Mouse (Mus musculus) kidney, postnatal 25 days (tissue): ENCODE data around the gene Pfkfb4.

Source experiments
- DNase-seq, 2 experiments: peaks; one replicate each; pipeline ENCODE4 v3.0.0; 2021; ENCODE audit warnings: mixed read lengths in 2 of 2

Pfkfb4 gene

GRCm38 (mm10) chr9:109038086-109038895 lies 46.7 kb downstream of the Pfkfb4 start, which contains the start of gene Shisa5:
TSS of gene Shisa5 (plus strand) at chr9:109038565.
- DNase-seq, result peak; percentile 87 to 92

DNA sequence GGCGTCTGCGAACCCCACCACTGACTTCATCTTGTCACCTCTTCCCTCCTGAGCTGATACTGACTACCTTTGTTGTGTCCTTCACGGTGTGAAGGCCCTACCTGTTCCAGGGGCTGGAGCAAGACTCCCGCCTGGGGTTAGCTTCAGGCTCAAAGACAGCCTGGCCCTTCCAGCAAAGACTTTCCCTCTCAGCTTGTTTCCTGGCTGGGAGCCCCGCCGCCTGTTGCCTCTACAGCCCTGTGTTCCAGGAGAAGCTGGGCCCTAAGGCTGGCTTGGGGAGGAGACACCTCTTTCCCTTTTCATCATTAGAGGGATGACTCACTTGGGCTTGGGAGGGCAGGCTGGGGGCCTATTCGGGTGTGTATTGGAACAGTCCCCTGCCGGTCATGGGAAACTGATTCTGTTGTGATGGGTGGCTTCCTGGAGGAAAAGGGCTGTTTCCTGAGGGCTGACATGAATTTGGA lies 47.4 kb downstream of the Pfkfb4 start:
- DNase-seq, result peak; percentile 68 to 87

- DNase-seq, result peak in 1 of 2 experiments; percentile 6
Observed at GRCm38 (mm10) chr9:109039681-109040080, 48.1 kb downstream of the Pfkfb4 start.

- peak; percentile 59 to 67 for DNase-seq
Observed at GRCm38 (mm10) chr9:109040216-109040615, 48.6 kb downstream of the Pfkfb4 start.

DNA sequence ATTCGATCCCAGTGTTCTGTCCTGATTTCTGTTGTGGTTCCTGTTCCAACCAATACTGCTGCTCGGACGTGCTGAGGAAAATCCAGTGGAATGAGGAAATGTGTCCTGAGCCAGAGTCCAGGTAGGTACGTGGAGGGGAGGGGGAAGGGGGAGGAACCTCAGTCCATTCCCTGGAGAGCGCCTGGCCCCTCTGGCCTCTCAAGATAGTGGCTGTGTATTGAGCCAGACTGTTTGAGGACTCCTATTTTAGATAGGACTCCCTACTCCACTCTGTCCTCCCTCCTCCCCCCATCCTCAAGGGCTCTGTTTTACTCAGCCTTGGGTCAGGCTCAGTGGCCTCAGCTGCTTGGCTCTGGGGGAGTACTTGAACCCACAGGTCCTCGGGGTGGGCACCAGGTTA lies 49.3 kb downstream of the Pfkfb4 start:
- peak; percentile 44 to 63 for DNase-seq

- DNase-seq, result peak in 1 of 2 experiments; percentile 1
Observed at GRCm38 (mm10) chr9:109041351-109041750, 49.8 kb downstream of the Pfkfb4 start.

GRCm38 (mm10) chr9:109046306-109046705 lies 54.7 kb downstream of the Pfkfb4 start:
- DNase-seq, result peak; percentile 65 to 66

DNA sequence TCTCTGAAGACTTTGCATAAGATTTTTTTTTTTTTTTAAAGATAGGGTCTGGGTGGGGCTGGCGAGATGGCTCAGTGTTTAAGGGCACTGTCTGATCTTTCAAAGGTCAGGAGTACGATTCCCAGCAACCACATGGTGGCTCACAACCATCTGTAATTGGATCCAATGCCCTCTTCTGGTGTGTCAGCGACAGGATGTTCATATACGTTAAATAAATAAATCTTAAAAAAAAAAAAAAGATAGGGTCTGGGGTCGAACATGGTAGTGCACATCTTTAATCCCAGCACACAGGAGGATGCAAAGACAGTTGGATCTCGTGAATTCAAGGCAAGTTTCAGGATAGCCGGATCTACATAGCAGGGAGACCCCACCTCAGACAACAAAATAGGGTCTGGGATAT lies 57.7 kb downstream of the Pfkfb4 start:
- DNase-seq, result no peak

DNA sequence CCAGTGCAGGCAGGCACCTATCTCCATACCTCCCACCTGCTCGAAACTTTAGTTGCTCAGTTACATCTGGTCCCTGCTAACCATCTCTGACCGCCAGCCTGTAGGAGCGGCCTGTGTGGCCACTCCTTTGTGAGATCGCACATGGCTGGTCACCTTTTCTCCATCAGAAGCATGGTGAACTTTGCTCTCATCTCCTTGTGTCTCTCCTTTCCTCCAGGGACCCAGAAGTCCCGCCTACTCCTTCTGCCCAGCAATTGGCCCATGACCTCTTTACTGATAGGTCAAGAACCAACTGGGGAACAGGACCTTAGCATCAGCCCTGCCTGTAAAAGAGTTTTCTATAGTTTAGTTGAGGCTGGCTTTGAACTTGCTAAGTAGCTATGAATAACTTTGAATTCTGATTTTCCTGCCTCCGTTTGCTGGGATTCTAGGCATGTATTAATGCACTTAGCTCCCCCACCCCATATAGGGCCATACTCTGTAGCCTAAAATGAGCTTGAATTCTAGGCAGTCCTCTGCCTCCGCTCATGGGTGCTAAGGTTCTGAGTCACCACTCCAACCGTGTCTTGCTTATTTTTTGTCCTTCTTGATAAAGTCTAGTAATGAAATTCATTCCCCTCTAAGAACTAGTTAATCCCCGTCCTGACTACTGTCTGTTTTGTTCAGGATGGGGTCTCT lies 58.6 kb downstream of the Pfkfb4 start:
- peak in 1 of 2 experiments; percentile 49 for DNase-seq

GRCm38 (mm10) chr9:109050674-109050997 lies 59.1 kb downstream of the Pfkfb4 start:
- no peak for DNase-seq

GRCm38 (mm10) chr9:109051011-109051501 lies 59.5 kb downstream of the Pfkfb4 start:
- DNase-seq, result peak in 1 of 2 experiments; percentile 11

GRCm38 (mm10) chr9:109051651-109052489 lies 60.3 kb downstream of the Pfkfb4 start:
- DNase-seq, result no peak

GRCm38 (mm10) chr9:109052490-109053260 lies 61.1 kb downstream of the Pfkfb4 start:
- no peak for DNase-seq

GRCm38 (mm10) chr9:109053366-109053765 lies 61.8 kb downstream of the Pfkfb4 start:
- DNase-seq, result no peak

- no peak for DNase-seq
Observed at GRCm38 (mm10) chr9:109053851-109054250, 62.3 kb downstream of the Pfkfb4 start.

DNA sequence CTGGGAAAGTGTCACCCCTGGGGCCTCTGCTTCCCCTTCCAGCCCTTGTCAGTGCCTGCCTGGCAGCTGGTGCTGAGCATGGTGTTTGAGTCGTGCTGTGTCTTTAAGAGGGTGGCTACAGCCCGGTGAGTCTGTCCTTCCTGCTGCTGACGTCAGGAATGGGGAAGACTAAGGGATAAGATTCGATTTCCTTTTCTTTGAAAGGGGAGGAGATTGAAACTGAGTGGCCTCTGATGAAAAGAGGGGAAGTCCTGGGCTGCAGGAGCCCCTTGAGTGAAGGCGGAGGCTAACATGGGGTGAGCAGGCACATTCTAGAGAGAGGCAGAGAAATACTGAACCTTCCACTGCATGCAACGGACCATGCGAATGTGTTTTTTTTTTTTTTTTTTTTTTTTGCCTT lies 63.1 kb downstream of the Pfkfb4 start:
- peak; percentile 72 to 85 for DNase-seq

- DNase-seq, result no peak
Observed at GRCm38 (mm10) chr9:109055271-109056030, 63.9 kb downstream of the Pfkfb4 start.

- DNase-seq, result no peak
Observed at GRCm38 (mm10) chr9:109056081-109056690, 64.6 kb downstream of the Pfkfb4 start.

DNA sequence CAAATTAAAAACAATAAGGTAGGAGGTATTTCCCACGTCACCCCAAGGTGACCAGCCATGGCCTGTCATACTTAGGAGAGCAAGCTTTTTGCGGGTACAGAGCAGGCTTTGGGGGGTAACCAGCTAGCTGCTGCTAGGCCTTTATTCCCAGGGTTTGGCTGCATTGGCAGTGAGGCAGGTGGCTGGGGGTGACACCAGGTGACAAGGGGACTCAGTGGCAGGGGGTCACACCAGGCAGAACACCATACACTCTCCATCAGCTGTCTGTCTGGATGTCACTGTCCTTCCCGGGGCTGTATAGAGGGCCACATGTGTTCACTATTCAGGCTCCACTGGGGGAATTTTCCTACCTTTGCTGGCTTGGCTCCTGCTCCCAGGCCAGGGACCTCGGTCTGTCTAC lies 65.3 kb downstream of the Pfkfb4 start:
- DNase-seq, result no peak

DNA sequence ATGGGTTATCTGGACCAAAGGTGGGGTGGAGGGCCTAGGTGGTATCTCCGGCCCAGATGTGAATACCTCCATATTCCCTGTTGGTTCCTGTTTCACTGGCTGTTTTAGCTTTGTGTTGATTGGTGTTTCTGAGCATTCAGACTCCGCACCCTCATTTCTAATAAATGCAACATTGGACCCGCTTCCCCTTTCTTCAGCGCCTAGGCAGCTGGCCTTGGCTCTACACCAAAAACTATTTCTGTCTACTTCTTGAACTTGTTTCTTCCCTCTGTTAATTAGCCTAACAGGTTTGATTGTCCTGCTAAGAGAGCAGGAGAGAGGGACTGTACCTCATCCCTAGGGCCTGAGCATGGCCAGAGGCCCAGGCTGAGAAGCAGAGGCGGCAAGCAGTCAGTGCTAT lies 66.0 kb downstream of the Pfkfb4 start:
- no peak for DNase-seq
